Mouse (Mus musculus) cerebellum, postnatal 4 days (tissue): Measurements from ENCODE around the gene Spag17.
A peak's percentile ranks its signal among the peaks of the same experiment; 100 is the strongest.

Experiments used
- DNase-seq, 2 experiments: peaks; one replicate each; pipeline ENCODE4 v3.0.0; 2022; ENCODE audit warnings: low spot score in 2 of 2, mixed read lengths in 1 of 2

Spag17 gene

DNA sequence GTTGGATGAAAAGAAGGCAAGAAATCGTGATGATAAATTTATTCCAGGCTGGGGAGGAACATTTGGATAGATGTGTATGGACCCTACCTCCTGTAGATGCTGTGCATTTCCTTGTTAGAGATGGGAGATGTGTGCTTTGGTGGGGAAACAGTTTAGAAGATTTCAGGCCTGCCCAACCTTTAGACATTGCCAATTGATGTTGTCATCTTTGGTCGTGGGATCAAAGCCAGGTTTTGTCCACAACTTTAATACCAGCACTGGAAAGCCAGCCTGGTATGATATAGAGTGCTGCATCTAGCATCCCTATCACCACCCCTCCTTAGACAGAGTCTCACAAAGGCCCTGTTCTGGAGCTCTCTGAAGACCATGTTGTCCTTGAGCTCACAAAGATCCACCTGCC, 278.4 kb downstream of the Spag17 start:
- no peak for DNase-seq

DNA sequence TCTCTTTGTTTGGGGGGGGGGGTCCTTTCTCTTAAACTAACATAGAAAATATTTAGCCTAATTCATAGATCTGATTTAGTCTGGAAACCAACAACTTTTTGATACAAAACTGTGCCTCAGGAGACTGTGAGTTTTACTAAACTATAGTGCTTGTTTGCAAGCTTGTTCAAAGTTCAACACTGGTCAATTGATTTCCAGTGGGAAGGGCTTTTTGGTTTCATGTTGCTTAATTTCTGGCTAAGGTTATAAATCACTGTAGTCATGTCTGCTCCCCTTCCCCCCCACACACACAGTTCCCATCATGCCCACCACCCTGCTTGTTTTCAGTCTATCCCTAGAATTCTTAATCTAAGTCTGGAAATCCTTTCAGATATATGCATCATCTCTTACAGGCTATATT, 279.8 kb downstream of the Spag17 start:
- no peak for DNase-seq

DNA sequence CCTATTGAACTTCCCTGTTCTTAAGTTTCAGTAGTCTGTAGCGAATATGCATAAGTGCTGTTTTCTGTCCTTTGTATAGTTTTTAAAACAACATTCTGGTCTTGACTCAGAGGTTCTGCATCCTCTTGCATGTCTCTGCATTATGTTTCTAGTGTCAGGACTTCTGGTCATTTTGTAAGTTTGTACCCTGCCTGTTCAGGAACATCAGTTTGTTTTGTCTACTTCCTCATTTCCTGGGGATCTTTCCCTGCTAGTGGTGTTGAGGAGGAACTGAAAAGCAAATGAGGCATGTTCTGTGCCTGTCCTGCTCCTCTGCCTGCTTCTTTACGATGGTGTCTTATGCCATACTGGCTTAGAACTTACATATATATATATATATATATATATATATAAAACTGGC, 290.8 kb downstream of the Spag17 start:
- DNase-seq = no peak

- DNase-seq = no peak
These were observed 295.3 kb downstream of the Spag17 start for GRCm38 (mm10) chr3:100180471-100180870.

DNA sequence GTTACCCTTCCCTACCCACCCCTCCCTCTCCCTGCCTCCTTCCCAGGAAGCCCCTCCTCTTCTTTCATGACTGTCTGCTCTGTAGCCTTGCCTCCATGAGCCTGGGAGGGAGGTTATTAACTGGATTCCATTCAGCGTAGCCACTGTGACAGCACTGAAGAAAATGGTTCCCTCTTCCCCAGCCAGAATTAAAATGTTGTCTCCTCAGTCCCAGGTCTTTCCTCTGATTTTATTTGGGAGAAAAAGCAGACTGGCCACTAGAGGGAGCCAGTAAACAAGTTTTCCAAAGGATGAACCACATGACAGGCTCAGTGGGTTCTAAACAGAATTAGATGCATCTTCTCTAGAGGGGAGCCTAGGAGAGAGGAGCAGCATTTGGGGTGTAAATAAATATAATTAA, 304.2 kb downstream of the Spag17 start:
- DNase-seq = peak; percentile 35 to 73

GRCm38 (mm10) chr3:100189861-100190260, 304.7 kb downstream of the Spag17 start:
- no peak for DNase-seq
